Mouse (Mus musculus) kidney, adult 9 months (tissue): Measurements from ENCODE around the gene Ccnt1.
A peak's percentile ranks its signal among the peaks of the same experiment; 100 is the strongest.
"Not testable (repeated sequence)": the region's sequence is repeated elsewhere in the genome, so short reads cannot be mapped to it uniquely, and the experiment has no call there.

Experiments used
- DNase-seq: peaks from one replicate; pipeline ENCODE4 v3.0.0; 2022

Gene Ccnt1

GRCm38 (mm10) chr15:98541064-98541463 is 29.7 kb downstream of the Ccnt1 start:
- no peak for DNase-seq

- DNase-seq: no peak
Measured at GRCm38 (mm10) chr15:98537923-98538322, 32.8 kb downstream of the Ccnt1 start.

DNA sequence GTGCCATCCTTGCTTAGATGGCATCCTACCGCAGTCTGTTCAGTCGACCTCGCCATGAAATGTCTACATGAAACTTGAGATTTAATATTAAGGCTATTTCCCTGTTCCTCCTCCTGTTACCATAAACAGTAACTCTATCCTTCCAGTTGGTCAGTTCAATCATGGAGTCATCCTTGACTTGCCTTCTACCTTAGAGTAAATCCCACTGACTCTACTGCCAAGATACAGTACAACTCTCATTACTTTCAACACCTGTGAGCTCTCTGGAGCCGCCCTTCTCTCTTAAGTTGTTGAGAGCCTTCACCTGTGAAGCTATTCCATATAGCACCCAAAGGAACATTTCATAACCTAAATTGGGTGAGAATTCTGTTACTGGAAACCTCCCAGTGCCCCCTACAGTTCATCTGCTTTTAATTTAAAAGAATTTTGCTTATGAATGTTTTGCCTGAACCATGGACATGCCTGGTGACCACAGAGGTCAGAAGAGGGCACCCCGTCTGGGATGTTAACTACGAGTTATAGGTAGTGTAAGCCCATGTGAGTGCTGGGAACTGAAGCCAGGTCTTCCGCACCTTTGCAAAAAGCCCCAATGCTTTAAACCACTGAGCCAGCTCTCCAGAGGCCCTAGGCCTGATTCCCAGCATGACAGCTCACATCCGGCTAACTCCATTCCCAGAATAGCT is 33.8 kb downstream of the Ccnt1 start:
- no peak for DNase-seq

DNA sequence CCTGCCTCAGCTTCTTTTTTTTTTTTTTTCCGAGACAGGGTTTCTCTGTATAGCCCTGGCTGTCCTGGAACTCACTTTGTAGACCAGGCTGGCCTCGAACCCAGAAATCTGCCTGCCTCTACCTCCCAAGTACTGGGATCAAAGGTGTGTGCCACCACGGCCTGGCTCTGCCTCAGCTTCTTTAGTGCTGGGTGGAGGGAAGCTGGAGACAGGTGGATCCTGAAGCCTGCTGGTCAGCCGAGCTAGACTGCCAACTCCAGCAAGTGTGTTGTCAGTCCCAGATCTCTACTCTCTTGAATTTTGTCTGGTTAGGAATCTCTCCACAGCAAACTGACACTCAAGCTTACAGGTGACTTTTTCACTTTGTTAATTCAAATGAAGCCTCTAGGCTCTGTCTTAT is 34.8 kb downstream of the Ccnt1 start:
- no peak for DNase-seq

DNA sequence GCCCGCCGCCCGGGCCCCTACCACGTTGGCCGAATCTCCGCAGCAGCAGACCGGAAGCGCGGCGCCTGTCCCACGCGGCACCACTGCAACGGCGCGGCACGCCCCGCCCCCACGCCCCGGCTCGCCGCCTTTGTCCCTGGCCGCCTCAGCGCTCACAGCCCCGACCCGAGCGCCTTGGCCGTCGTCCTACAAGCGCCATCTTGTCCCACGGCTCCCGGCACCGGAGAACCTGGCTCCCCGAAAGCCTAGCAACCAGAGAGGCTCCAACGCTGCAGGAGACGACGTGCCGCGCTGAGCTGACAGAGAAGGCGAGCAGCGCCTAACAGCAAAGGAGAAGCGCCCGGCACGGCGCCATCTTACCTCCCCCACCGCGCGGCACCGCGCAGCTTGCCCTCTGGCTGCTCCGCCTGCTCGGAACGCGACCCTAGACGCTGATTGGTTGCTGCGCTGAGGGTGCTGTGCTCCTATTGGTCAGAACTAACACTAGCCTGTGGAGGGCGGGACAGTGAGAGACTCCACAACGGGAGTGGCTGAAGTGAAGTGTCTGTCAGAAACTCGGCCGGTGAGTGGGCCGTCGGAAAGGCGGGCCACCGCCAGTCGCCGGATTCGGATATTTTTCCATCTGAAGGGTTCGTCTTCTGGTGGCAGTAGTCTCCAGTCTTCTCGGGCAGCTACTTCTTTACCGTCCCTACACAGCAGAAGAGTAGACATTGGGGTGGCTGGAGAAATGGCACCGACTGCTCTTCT is 36.7 kb downstream of the Ccnt1 start, which contains the start of gene Kansl2:
Gene Kansl2 (minus strand): TSS at position 384 of the 747 bp plus-strand sequence.
- DNase-seq: peak; percentile 99

DNA sequence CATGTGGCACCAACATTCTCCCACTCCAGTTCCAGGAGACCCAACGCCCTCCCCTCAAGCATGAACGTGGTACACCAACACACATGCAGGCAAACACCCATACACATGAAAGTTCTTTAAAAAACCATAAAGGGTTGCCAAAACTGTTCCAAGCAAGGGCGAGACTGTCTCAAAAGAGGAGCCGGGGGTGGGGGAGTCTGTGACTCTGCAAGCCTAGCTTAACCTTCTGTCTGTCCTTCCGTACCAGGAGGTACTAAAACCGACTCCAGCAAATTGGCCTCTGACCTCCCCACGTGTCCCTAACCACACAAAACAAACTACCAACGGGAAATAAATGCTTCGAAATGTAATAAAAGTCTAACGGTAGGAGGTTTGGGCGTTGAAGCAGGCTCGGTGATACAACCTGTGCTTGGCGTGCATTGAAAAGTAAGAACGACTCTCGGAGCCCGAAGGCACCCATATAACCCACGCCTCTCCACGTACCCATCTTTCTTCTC is 37.6 kb downstream of the Ccnt1 start:
- no peak for DNase-seq

DNA sequence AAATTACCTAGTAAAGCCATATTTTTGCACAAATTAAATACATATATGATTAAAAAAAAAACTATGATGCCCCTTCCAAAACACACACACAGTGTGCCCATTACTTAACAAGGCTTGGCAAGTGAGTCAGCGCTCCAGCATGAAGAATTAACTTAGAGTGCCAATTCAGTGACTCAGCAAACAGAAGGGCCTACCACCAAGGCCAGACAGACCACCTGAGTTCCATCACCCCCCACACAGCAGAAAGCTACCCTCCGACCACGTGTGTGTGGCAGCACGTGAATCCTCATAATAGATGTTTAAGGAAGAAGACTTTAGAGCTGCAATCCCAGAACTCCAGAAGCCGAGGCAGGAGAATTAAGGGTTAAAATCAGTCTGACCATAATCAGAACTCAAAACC is 38.4 kb downstream of the Ccnt1 start:
- DNase-seq: no peak

DNA sequence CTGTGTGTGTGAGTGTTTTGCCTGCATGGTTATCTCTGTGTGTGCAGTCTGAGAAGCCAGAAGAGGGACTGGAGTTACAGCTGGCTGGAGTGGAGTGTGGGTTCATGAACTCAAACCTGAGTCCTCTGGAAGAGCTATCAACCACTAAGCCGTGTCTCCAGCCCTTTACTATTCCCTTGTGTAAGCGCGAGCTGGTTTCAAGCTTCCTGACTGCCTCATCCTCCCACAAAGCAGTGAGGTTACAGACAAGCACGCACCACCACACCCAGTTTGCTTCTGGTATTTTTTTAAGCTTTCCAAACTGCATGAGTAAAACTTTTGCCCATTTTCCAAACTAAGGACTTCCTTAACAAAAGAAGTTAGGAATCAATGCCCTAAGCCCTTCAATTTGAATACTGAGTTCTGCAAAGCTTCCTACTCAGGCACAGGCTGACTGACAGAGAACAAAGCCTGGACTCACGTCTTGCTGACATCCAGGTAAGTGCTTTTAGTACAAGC is 42.6 kb downstream of the Ccnt1 start:
- no peak for DNase-seq

GRCm38 (mm10) chr15:98527056-98527771 is 43.5 kb downstream of the Ccnt1 start:
- DNase-seq: no peak

DNA sequence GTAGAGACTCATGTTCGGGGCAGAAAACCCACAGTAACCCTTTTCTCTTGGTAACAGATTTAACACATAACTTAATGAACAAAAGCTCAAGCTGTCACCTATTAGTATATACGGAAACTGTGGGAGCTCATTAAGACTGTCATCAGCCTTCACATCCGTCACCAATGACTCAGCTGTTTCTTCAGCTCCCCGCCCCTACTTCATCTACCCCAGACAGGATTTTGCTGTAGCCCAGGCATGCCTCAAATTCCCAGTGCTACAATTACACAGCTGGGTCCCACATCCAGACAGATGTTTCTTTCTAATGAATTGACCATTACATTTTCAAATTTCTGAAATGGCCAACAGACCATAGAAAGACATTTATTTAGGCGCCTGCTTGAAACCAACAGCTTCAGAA is 44.7 kb downstream of the Ccnt1 start:
- DNase-seq: no peak

DNA sequence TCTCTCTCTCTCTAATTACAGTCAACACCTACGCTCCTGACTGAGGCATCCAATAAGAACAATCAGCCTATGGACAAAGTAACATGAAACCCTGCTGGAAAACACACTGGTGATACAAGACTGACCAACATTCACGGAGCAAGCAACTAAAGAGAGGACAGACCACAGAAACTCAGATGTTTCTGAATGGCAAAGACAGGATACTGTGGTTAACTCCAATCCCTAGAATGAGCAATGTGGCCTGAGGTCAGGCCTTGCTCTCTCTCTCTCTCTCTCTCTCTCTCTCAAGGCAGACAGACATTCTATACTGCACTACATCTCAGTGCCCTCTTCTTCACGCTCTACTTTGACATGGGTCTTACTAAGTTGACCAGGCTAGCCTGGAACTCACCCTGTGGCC is 49.5 kb downstream of the Ccnt1 start:
- no peak for DNase-seq

DNA sequence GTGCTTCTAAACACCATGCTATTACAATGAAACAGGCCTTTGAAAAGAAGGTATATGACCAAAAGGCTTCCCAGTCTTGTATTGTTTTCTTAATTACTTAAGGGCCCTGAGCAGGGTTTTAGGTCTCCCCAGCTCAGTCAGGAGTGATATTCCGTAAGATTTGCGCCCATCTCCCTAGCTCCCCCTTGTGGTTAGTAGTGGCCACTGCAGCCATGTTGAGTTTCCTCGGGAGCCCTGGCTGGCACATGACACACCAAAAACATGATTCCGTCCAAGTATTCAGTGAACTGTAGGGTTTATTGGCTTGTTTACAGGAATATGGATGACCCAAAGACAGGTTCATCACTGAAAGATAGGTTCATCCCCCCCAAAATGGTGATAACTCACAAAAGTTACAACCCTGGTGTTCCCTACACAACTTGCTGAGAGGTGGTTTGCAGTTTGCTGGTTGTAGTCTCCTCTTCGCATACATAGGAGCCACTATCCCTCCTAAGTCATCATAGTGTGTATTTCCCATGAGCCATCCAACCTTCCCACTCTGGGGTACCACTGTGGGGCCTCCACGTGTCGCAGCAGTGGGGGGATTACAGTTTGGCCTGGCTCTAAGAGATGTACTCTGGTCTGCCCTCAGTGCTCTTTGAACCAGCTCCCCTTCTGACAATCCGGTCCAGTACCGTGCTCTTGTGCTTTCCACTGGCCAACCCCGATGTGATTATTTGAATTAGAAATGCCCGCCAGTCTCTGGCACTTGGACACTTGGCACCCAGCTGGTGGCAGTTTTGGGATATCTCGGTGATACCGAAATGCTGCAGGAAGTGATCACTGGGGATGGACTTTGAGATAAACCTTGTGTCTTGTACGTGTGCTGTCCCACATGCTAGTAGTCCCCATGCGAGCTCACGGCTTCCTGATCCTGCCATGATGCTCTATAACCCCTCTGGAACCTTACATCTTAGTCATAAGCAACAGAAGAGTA is 53.1 kb downstream of the Ccnt1 start:
- DNase-seq: peak; percentile 70

DNA sequence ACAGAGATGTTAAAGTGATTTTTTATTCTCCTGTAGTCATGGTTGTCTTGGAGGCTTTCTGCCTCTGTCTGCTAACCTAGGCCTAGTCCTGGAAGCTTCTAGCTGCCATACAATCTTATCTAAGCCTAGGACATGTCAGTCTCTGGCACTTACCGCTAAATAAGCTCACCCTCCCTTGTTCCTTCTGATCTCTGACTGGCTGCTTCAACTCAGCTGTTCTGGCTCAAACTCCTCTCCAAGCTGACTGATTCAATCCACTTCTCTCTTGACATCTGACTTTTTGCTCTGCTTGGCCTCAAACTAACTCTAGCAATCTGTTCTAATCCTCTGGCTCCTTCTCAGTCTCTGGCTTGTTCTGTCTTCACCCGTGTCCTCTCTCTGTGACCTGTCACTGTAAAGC is 55.9 kb downstream of the Ccnt1 start:
- not testable (repeated sequence) for DNase-seq

DNA sequence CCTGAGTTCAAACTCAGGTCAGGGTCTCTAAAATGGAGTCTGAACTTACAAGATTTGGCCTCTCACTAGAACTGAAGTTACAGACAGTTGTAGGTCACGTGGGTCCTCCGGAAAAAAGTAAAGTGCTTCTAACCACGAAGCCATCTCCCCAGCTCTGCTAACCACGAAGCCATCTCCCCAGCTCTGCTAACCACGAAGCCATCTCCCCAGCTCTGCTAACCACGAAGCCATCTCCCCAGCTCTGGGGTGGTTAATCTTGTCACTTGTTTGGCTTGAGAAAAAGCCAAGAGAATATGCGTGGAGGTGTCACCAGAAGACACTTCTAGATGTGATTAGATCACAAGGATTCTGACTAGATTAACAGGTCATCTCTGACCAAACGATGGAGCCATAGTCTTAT is 56.6 kb downstream of the Ccnt1 start:
- DNase-seq: no peak

DNA sequence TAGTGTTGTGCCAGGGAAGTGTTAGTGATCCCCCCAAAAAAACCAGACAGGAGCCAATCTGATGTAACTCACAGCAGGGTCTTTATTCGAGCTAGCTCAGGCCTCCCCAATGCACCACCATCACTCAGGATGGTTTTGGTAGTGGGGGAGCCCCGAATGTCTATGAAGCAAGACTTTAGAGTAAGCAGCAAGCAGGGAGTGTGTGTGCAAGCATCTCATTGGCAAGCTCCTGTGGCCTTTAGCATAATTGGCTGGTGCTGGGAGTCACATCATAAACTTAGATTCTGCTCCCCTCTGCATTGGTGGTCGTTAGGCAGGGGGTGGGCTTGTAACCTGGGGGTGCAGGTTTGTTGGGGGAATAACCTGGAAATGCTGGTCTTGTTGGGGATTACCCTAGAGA is 57.0 kb downstream of the Ccnt1 start:
- not testable (repeated sequence) for DNase-seq

DNA sequence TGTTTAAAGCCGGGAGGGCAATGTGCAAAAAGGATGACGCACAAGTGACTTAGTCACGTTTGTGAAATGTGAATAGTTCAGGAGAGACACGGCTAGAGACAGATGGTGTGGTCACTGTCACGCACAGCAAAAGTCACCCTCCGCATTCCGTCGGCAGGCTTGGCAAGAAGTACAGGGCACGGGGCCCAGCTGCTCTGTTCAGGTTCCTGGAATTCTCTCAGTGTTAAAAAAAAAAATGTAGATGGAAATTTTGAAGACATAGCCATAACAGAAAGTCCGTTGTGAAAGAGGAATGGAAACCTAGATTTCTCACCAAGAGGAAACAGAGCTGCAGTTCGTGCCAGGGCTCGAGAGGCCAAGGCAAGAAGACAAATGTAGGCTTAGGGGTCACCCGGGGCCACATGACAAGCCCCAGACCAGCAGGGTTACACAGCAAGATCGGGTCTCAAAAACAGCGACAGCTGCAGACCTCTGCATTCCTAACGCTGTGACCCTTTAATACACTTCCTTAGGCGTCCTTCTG is 57.9 kb downstream of the Ccnt1 start:
- DNase-seq: peak; percentile 60

GRCm38 (mm10) chr15:98512232-98512631 is 58.5 kb downstream of the Ccnt1 start:
- DNase-seq: no peak

GRCm38 (mm10) chr15:98511386-98511928 is 59.3 kb downstream of the Ccnt1 start:
- DNase-seq: no peak

DNA sequence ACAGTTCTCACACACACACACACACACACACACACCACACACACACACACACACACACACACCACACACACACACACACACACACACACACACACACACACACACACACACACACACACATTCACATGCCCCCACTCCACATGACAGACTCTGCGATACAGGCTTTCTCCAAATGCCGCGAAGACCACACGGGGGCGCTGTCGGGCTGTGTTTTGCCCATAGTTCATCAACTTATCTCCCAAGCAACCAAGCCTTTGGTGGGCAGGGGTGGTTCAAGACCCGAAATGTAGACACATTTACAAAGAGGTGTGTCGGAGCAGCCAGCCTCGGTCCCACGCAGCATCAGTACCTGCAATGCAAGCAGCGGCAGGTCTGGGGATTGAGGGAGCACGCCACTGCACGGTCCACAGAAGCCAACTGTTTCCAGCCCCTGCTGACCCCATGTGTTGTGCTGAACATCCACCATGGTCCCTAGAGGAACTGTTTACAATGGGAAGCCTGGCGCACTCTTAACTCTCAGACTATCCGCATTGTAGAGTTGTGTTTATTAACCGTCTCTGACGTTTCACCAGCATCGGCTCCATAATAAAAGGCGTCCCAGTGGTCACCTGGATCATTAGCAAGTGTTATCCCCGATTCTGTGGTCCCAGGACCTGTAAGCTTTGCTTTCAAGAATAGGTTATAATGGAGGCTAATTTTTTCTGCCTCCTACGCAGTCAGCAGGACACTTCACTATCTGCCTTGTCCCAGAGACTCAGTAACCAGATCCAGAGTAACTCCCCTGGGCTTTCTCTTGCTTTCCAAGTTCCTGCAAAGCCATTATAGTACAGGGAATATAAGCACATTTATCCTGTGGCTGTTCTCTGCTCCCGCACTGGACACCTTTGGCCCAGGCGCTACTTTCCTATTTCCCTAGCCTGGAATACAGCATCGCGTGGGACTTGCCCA is 60.0 kb downstream of the Ccnt1 start:
- DNase-seq: peak; percentile 68

- DNase-seq: no peak
Measured at GRCm38 (mm10) chr15:98509387-98509786, 61.3 kb downstream of the Ccnt1 start.
